Mouse (Mus musculus): ENCODE measurements around the gene Vmp1.

Vmp1 gene

GRCm38 (mm10) chr11:86629445-86629844, 54.2 kb downstream of the Vmp1 start:
- DNase-seq: no peak

DNA sequence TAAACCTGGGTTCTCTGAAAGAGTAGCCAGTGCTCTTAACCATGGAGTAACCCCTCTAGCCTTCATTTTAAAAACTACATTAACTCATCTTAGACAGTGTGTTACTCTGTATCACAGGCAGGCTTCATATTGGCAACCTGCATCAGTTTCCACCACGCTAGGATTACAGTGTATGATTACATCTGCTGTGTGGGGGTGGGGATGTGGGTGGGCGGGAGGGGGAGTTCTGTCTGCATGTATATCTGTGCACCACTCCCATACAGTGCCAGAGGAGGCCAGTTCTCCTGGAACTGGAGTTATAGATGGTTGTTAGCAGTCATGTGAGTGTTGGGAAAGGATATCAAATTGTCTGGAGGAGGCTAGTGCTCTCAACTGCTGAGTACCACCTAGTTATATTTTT, 55.2 kb downstream of the Vmp1 start:
- DNase-seq: no peak

DNA sequence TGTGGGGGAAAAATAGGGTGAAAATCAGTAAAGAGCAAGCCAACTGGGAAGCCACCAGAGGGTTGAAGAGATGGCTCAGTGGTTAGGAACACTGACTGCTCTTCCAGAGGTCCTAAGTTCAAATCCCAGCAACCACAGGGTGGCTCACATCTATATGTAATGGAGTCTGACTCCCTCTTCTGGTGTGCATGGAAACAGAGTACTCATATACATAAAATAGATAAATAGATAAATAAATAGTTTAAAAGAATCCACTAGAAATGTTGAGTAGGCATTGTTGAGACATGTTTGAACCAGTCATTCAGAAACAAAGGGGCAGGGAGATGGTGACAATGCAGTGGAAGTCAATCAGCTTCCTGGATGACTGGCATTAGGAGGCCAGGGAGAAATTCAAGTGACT, 56.0 kb downstream of the Vmp1 start:
- no peak for DNase-seq

DNA sequence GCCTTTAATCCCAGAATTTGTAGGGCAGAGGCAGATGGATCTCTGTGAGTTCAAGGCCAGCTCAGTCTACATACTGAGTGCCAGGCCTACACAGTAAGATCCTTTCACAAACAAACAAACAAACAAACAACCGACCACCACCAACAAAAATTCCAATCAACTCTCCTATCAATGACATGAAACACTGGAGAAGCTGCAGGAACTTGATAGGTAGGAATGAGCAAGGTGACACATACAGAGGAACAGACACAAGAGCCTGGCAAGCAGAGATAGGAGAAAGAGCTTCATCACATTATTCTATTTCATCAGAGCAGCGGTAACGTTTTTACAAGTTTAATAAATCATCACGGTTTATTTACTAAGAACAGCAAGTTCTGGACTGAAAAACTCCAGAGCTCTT, 56.9 kb downstream of the Vmp1 start:
- DNase-seq: no peak

GRCm38 (mm10) chr11:86624237-86624941, 59.2 kb downstream of the Vmp1 start:
- no peak for DNase-seq

GRCm38 (mm10) chr11:86623402-86624010, 60.1 kb downstream of the Vmp1 start:
- no peak for DNase-seq

DNA sequence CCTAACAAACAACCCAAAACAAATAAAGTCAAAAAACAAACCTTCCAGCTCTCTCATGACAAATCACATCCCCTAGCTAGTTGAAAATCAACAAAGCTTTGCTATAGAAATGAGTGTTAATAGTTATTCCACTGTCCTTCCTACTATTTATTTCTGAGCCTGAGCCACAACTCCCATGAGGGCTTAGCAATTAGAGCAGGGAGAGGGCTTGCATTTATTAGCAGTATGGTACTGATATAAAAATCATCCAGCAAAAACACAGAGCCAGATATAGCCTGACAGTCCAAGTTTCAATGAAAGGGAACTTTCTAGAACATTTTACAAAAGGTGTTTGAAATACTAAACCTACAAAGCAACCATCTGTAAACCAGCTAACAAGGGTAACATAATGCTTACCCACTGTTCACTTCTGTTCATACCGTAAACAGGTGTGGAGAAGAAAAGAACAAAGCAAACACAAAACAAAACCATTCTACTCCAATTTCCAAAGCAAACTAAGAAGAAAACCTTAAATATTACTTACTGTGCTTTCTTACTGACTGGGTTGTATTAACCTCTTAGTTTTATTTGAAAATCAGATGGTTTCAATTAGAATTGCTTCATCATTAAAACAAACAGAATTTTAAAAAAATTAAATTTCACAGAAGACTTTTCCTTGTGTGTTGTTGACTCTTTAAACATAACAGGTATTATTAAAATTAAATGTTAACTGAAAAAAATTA, 61.3 kb downstream of the Vmp1 start:
- DNase-seq: no peak

- DNase-seq: no peak
These were observed 62.5 kb downstream of the Vmp1 start for GRCm38 (mm10) chr11:86621139-86621538.

GRCm38 (mm10) chr11:86618548-86619335, 64.9 kb downstream of the Vmp1 start:
- DNase-seq: no peak

DNA sequence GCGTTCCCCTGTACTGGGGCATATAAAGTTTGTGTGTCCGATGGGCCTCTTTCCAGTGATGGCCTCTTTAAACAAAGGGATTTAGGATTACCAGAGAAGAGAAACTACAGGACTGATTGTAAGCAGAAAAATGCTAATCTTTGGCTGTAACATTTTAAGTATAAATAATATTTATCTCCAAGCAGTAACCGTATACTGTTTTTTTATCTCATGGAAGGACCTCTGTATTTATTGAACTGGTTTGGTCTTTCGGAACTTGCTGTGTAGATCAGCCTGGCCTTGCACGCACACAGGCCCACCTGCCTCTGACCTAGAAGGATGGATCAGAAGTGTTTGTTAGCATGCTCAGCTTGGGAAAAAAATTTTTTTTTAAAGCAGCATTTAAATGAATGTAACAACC, 69.0 kb downstream of the Vmp1 start:
- DNase-seq: no peak

DNA sequence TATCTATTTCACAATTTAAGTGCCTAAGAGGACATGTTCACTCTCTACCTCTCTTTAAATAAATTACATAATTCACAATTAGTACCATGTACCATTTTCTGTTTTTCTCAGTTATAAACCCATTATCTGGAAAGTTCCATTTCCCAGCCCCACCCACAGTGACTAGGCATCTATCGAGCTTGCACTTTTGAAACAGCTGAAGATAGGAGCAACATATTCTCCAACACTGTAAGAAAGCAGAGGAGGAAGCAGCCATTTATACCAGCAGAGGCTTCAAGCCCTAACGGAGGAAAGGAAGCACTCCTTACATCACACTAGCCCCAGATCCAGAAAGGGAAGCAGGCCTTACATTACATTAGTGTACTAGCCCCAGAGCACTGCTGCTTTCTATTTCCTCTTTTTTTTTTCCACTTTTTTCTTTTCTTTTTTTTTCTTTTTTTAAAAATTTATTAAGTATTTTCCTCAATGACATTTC, 69.5 kb downstream of the Vmp1 start:
- no peak for DNase-seq

DNA sequence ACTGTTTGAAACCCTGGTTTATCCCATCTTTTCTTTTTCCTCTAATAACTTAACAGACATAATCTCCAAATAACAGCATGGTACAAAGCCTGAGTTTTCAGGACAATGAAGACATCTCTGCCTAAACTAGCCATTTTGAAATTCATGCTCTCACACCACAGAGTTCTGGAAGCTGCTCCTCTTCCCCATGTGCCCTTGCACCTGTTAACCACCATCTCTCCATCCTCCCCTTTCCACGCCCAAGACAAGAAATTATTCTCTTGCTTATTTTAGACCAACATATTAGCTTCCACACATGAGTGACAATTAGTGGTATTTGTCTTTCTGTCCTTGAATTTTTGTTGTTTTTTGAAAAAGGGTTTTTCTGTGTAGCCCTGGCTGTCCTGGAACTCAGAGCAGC, 71.6 kb downstream of the Vmp1 start:
- no peak for DNase-seq

GRCm38 (mm10) chr11:86610239-86610638, 73.4 kb downstream of the Vmp1 start:
- DNase-seq: no peak

GRCm38 (mm10) chr11:86607808-86608350, 75.8 kb downstream of the Vmp1 start:
- DNase-seq: no peak

- DNase-seq: no peak
These were observed 76.9 kb downstream of the Vmp1 start for GRCm38 (mm10) chr11:86606621-86607339.

- DNase-seq: no peak
These were observed 78.7 kb downstream of the Vmp1 start for GRCm38 (mm10) chr11:86604732-86605520.

DNA sequence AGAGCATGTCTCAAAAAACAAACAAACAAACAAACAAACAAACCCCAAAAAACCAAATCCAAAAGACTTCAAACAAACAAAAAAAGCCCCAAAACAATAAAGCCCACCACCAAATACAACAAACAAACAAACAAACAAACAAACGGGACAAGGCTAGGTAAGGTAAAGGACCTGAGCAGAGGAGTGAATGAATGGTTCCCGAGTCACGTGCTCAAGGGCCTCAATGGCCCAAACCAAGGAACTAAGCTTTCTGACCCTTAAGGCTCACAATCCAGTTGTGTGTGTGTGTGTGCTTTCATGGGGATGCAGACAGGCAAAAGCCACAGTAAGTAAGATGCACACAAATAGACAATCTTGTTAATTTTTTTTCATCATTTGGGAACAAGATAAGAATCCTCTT, 79.3 kb downstream of the Vmp1 start:
- DNase-seq: no peak

DNA sequence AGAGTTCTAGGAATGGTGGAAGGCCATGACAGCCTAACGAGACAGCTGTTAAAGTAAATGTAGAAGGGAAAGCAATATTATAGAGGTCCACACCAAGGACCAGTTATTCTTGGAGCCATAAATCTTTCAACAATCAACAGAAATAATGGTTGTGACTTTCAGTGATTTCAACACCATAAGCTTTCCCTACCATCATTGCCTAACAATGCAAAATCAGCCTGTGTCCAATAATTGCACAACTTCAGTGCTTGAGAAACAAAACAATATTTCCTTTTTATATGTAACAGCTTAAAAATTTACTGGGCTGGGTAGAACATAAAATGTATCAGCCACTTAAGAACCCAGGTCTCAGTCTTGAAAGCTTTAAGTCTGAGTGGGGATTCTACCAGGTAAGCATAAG, 79.9 kb downstream of the Vmp1 start:
- no peak for DNase-seq

GRCm38 (mm10) chr11:86602116-86602515, 81.5 kb downstream of the Vmp1 start:
- no peak for DNase-seq

GRCm38 (mm10) chr11:86600209-86600557, 83.5 kb downstream of the Vmp1 start:
- no peak for DNase-seq

DNA sequence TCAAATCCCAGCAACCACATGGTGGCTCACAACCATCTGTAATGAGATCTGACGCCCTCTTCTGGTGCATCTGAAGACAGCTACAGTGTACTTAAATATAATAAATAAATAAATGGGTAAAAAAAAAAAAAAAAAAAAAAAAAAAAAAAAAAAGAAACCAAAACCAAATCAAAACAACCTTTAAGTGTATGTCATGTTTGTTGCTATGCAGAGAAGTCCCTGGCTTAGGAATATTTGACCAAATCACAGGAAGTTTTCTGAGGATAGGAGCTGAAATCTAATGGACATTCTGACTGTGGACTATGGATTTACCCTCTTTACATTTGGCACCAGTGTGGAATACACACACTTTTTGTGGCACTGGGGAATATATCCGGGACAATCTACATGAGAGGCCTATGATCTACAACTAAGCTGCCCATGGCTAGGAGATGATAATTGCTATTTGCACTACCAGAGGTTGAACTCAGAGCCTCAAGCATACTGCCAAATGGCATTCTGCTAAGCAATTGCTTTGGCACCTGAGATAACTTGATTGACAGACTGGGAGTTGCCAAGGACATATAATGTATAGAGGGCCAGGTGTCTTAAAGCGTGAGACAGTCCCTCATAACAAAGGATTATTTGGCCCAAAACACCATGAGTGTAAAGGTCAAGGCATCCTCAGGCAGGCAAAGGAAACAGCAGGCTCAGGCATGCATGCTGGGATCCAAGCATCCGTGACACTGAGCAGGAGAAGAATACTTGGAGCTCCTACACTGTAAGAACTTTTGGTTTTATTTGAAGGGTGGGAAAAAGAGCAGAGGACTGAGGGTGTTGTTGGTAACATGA, 84.0 kb downstream of the Vmp1 start:
- DNase-seq: no peak

All from right cerebral cortex, postnatal 14 days (tissue).